8 mouse cellular contexts compared by ENCODE assay signal in the genomic region with DNA sequence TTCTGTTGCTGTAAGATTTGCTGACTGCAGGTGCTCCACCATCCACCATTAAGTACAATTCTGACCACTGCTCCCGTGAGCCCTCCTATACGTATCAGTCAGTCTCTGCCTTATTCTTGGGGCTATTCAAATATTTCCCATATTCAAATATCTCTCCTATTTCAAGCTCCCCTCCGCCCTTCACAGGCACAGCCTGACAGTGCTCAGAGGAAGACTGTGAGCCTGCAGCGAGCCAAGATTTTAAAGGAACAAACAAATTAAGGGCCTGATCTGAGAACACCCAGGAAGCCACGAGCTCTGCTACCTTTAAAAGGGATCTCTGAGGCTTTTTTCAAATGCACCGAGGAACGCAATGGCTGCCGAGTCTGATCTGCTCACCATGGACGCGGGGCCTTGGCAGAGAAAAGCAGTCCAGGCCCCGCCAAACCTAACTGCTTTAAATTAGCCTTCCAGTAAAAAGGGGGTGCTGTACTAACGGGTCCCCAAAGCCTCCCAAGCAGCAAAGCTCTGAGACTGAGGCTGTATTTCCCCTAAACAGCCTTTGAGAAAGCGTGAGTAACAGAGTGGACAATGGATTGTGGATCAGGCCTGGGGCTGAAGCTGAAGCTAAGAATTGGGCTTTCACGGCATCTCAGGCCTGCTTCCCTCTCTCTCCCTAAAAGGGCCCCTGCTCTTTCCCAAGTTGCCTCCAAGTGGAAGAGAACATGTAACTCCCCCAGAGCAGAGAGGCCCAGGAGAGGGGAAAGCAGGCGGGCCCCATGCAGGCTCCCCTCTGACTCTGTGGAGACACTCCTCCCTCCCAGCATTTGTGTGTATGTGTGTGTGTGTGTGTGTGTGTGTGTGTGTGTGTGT. TPM values are rescaled to one million over a fixed set of nuclear protein-coding genes. Genes with fewer than 3 reads are reported as not detected.
A peak's percentile ranks its signal among the peaks of the same experiment; 100 is the strongest.
DNase-seq lines count a peak whose midpoint lies in the region; ATAC-seq lines count a peak whose summit lies in the region.

No protein-coding gene starts in this region.

- peaks cover 76% of the 10 kb centered on the region for H3K4me1 ChIP-seq in kidney, embryonic 15.5 days
- H3K4me1 ChIP-seq in embryonic facial prominence, embryonic 13.5 days: peaks cover 79% of the 10 kb centered on the region
- peaks cover 55% of the 10 kb centered on the region for H3K4me1 ChIP-seq in hindbrain, embryonic 12.5 days
- peaks cover 58% of the 10 kb centered on the region for H3K4me1 ChIP-seq in stomach, embryonic 16.5 days (ENCODE audit: control insufficient read depth, insufficient read depth, low read length)

- H3K27me3 ChIP-seq in kidney, embryonic 15.5 days: no peaks in the 10 kb centered on the region
- no peaks in the 10 kb centered on the region for H3K27me3 ChIP-seq in embryonic facial prominence, embryonic 13.5 days
- H3K27me3 ChIP-seq in hindbrain, embryonic 12.5 days: peaks cover 44% of the 10 kb centered on the region
- H3K27me3 ChIP-seq in stomach, embryonic 16.5 days (ENCODE audit: control insufficient read depth, insufficient read depth, low read length): no peaks in the 10 kb centered on the region

- peak overlapping the region; percentile 92; the same call in 1 of the 2 replicates for H3K4me2 ChIP-seq in kidney, embryonic 15.5 days
- peak overlapping the region; percentile 93 for H3K4me2 ChIP-seq in embryonic facial prominence, embryonic 13.5 days
- H3K4me2 ChIP-seq in hindbrain, embryonic 12.5 days (replicated peaks): 0 out of 2 replicates have a peak overlapping the region, but pooled peaks have one; percentile 11
- peak overlapping the region; percentile 47 for H3K4me2 ChIP-seq in stomach, embryonic 16.5 days (ENCODE audit: low read depth, low read length)

- no peak overlapping the region for H3K4me3 ChIP-seq in kidney, embryonic 15.5 days (replicated peaks)
- H3K4me3 ChIP-seq in embryonic facial prominence, embryonic 13.5 days: peak overlapping the region; percentile 17
- H3K4me3 ChIP-seq in hindbrain, embryonic 12.5 days: no peak overlapping the region
- peak overlapping the region; percentile 12 for H3K4me3 ChIP-seq in stomach, embryonic 16.5 days (replicated peaks; ENCODE audit: low read length)

- peak; percentile 63 for ATAC-seq in kidney, embryonic 15.5 days (replicated peaks; ENCODE audit: low FRiP score)
- ATAC-seq in embryonic facial prominence, embryonic 13.5 days (ENCODE audit: insufficient number of reproducible peaks, insufficient read depth, low FRiP score, low TSS enrichment, low read depth): peak; percentile 72; the same call in 1 of the 2 replicates
- ATAC-seq in hindbrain, embryonic 12.5 days (ENCODE audit: low FRiP score): no peak
- peak; percentile 75; the same call in 1 of the 2 replicates for ATAC-seq in stomach, embryonic 16.5 days (ENCODE audit: insufficient read depth, low FRiP score)

- H3K9me3 ChIP-seq in kidney, embryonic 15.5 days (replicated peaks): 0 out of 2 replicates have a peak, but pooled peaks cover 3% of the 10 kb centered on the region
- no peaks in the 10 kb centered on the region for H3K9me3 ChIP-seq in embryonic facial prominence, embryonic 13.5 days
- H3K9me3 ChIP-seq in hindbrain, embryonic 12.5 days (replicated peaks): no peaks in the 10 kb centered on the region
- no peaks in the 10 kb centered on the region for H3K9me3 ChIP-seq in stomach, embryonic 16.5 days (replicated peaks; ENCODE audit: control insufficient read depth, low read length)

- WGBS in kidney, embryonic 15.5 days: 29% methylated on average over 15 of the region's 15 CpGs
- WGBS in embryonic facial prominence, embryonic 13.5 days: 13% methylated on average over 15 of the region's 15 CpGs
- 32% methylated on average over 15 of the region's 15 CpGs for WGBS in hindbrain, embryonic 12.5 days
- 18% methylated on average over 15 of the region's 15 CpGs for WGBS in stomach, embryonic 16.5 days

- peak overlapping the region; percentile 51; the same call in 1 of the 2 replicates for H3K9ac ChIP-seq in kidney, embryonic 15.5 days
- peak overlapping the region; percentile 70 for H3K9ac ChIP-seq in embryonic facial prominence, embryonic 13.5 days
- H3K9ac ChIP-seq in hindbrain, embryonic 12.5 days: peak overlapping the region; percentile 50; the same call in 1 of the 2 replicates
- peak overlapping the region; percentile 70 for H3K9ac ChIP-seq in stomach, embryonic 16.5 days (ENCODE audit: low read length)

- no peak for DNase-seq in kidney, adult 9 months
- DNase-seq in lung, postnatal 10 days: peak; percentile 74
- no peak for DNase-seq in frontal cortex, postnatal 36 days (ENCODE audit: low spot score in 2 of 2)
- DNase-seq in right cerebral cortex, postnatal 25 days: no peak

- H3K27ac ChIP-seq in kidney, embryonic 15.5 days: peak overlapping the region; percentile 97
- H3K27ac ChIP-seq in embryonic facial prominence, embryonic 13.5 days: peak overlapping the region; percentile 100
- peak overlapping the region; percentile 75 for H3K27ac ChIP-seq in hindbrain, embryonic 12.5 days
- H3K27ac ChIP-seq in stomach, embryonic 16.5 days (ENCODE audit: low read length): peak overlapping the region; percentile 99

- H3K36me3 ChIP-seq in kidney, embryonic 15.5 days: no peaks in the 10 kb centered on the region
- no peaks in the 10 kb centered on the region for H3K36me3 ChIP-seq in embryonic facial prominence, embryonic 13.5 days
- no peaks in the 10 kb centered on the region for H3K36me3 ChIP-seq in hindbrain, embryonic 12.5 days
- H3K36me3 ChIP-seq in stomach, embryonic 16.5 days (ENCODE audit: control insufficient read depth, insufficient read depth, low read length): no peaks in the 10 kb centered on the region

RNA-seq across cellular contexts. Expression of a gene that starts 29.3 kb away (rescaled TPM):
- 18.3 and 19.5 TPM in 2 replicates for polyA plus RNA-seq in kidney, embryonic 15.5 days (2015; fragmentation: Nextera tagmentation; extraction: Ambion mirVana)
- polyA plus RNA-seq in embryonic facial prominence, embryonic 13.5 days (2015; fragmentation: Nextera tagmentation; extraction: Ambion mirVana): 19.7 and 19.9 TPM in 2 replicates
- 14.8 and 15.0 TPM in 2 replicates for polyA plus RNA-seq in hindbrain, embryonic 12.5 days (2016; fragmentation: Nextera tagmentation; extraction: Ambion mirVana)
- 11.7 and 12.0 TPM in 2 replicates for polyA plus RNA-seq in stomach, embryonic 16.5 days (2015; fragmentation: Nextera tagmentation; extraction: Ambion mirVana)

RNA-seq across cellular contexts. Expression of a gene that starts 48.0 kb away (rescaled TPM):
- 67.5 and 73.2 TPM in 2 replicates for polyA plus RNA-seq in kidney, embryonic 15.5 days (2015; fragmentation: Nextera tagmentation; extraction: Ambion mirVana)
- 84.8 and 87.4 TPM in 2 replicates for polyA plus RNA-seq in embryonic facial prominence, embryonic 13.5 days (2015; fragmentation: Nextera tagmentation; extraction: Ambion mirVana)
- 50.5 and 51.1 TPM in 2 replicates for polyA plus RNA-seq in hindbrain, embryonic 12.5 days (2016; fragmentation: Nextera tagmentation; extraction: Ambion mirVana)
- polyA plus RNA-seq in stomach, embryonic 16.5 days (2015; fragmentation: Nextera tagmentation; extraction: Ambion mirVana): 49.4 and 53.4 TPM in 2 replicates

Comparison
In these comparisons a context has a peak if more than half of its experiments do, and no peak if none do; other contexts are left out.
1. H3K4me2 ChIP-seq: peak in every context shown above with its lines; median percentile 93 in embryonic facial prominence, embryonic 13.5 days; 92 in kidney, embryonic 15.5 days; 47 in stomach, embryonic 16.5 days; 11 in hindbrain, embryonic 12.5 days.
2. H3K4me3 ChIP-seq: peak in embryonic facial prominence, embryonic 13.5 days (single experiment) and stomach, embryonic 16.5 days (single experiment); none in kidney, embryonic 15.5 days (single experiment) and hindbrain, embryonic 12.5 days (single experiment).
3. Peak in every context shown above with its lines, with median percentiles within 50 percentile points of each other: H3K27ac ChIP-seq and H3K9ac ChIP-seq.